Mouse (Mus musculus): ENCODE measurements around the gene Zfp512. TPM values are rescaled to one million over a fixed set of nuclear protein-coding genes. Genes with fewer than 3 reads are reported as not detected.
A peak's percentile ranks its signal among the peaks of the same experiment; 100 is the strongest.
"Not testable (repeated sequence)": the region's sequence is repeated elsewhere in the genome, so short reads cannot be mapped to it uniquely, and the experiment has no call there.

Gene Zfp512
- polyA plus RNA-seq, 1 experiment from 2014 or later, result 55.2 TPM

- not testable (repeated sequence) for ATAC-seq (ENCODE audit: low FRiP score, low TSS enrichment); H3K9me3 ChIP-seq (ENCODE audit: low read length); H3K27me3 ChIP-seq (ENCODE audit: insufficient read depth, low read length)
- H3K27ac ChIP-seq (ENCODE audit: low read length), result peak within 1 kb of the TSS; percentile 88
- peaks cover 29% of the 10 kb centered on the region for H3K4me1 ChIP-seq (ENCODE audit: insufficient read depth, low read length)
- 80% methylated on average over 11 of the region's 11 CpGs for WGBS
- H3K9ac ChIP-seq (replicated peaks; ENCODE audit: low read length), result peak within 1 kb of the TSS; percentile 83
- H3K4me3 ChIP-seq (ENCODE audit: low read length), result peak within 1 kb of the TSS; percentile 68
- peak within 1 kb of the TSS; percentile 94 for H3K4me2 ChIP-seq (replicated peaks; ENCODE audit: low read depth, low read length)
- H3K36me3 ChIP-seq (ENCODE audit: insufficient read depth, low read length), result peaks cover 34% of the 10 kb centered on the region
These were observed 75.5 kb downstream of the Zfp512 start, which contains the start of gene Supt7l for GRCm38 (mm10) chr5:31527707-31528106. Gene Supt7l (minus strand): TSS chr5:31527807.

- ATAC-seq (ENCODE audit: low FRiP score, low TSS enrichment), result no peak
- no peak overlapping the region for H3K27ac ChIP-seq (ENCODE audit: low read length)
- 52% methylated on average over 2 of the region's 2 CpGs for WGBS
- H3K36me3 ChIP-seq (ENCODE audit: insufficient read depth, low read length), result peaks cover 40% of the 10 kb centered on the region
- peaks cover 29% of the 10 kb centered on the region for H3K4me1 ChIP-seq (ENCODE audit: insufficient read depth, low read length)
- no peaks in the 10 kb centered on the region for H3K9me3 ChIP-seq (ENCODE audit: low read length)
- no peaks in the 10 kb centered on the region for H3K27me3 ChIP-seq (ENCODE audit: insufficient read depth, low read length)
- H3K9ac ChIP-seq (replicated peaks; ENCODE audit: low read length), result no peak overlapping the region
- no peak overlapping the region for H3K4me3 ChIP-seq (ENCODE audit: low read length)
- H3K4me2 ChIP-seq (replicated peaks; ENCODE audit: low read depth, low read length), result no peak overlapping the region
These were observed 76.3 kb downstream of the Zfp512 start for GRCm38 (mm10) chr5:31528560-31528959.

Other genes with a start within 250 kb of the Zfp512 start
- 138 and 139 TPM in 2 replicates for gene Ppm1g, start 231.7 kb upstream of the Zfp512 start, polyA plus RNA-seq (2015; fragmentation: Nextera tagmentation; extraction: Ambion mirVana)
- 179 and 182 TPM in 2 replicates for gene Nrbp1, start 211.6 kb upstream of the Zfp512 start, polyA plus RNA-seq (2015; fragmentation: Nextera tagmentation; extraction: Ambion mirVana)
- 0.52 TPM in 1 of 2 replicates, not detected in the other for gene Gm9970, start 211.2 kb upstream of the Zfp512 start, polyA plus RNA-seq (2015; fragmentation: Nextera tagmentation; extraction: Ambion mirVana)
- gene Krtcap3, start 200.7 kb upstream of the Zfp512 start, polyA plus RNA-seq (2015; fragmentation: Nextera tagmentation; extraction: Ambion mirVana), result 22.9 and 26.8 TPM in 2 replicates
- gene Ift172, start 161.3 kb upstream of the Zfp512 start, polyA plus RNA-seq (2015; fragmentation: Nextera tagmentation; extraction: Ambion mirVana), result 39.7 and 40.6 TPM in 2 replicates
- 42.5 and 46.1 TPM in 2 replicates for gene Fndc4, start 156.4 kb upstream of the Zfp512 start, polyA plus RNA-seq (2015; fragmentation: Nextera tagmentation; extraction: Ambion mirVana)
- 0.24 and 0.45 TPM in 2 replicates for gene Gckr, start 155.0 kb upstream of the Zfp512 start, polyA plus RNA-seq (2015; fragmentation: Nextera tagmentation; extraction: Ambion mirVana)
- gene 4930548H24Rik, start 33.3 kb downstream of the Zfp512 start, polyA plus RNA-seq (2015; fragmentation: Nextera tagmentation; extraction: Ambion mirVana), result 0.17 TPM in 1 of 2 replicates, not detected in the other
- 67.2 and 68.0 TPM in 2 replicates for gene Gpn1, start 42.3 kb downstream of the Zfp512 start, polyA plus RNA-seq (2015; fragmentation: Nextera tagmentation; extraction: Ambion mirVana)
- gene Slc4a1ap, start 74.6 kb downstream of the Zfp512 start, polyA plus RNA-seq (2015; fragmentation: Nextera tagmentation; extraction: Ambion mirVana), result 31.7 and 36.7 TPM in 2 replicates
- gene Supt7l, start 75.4 kb downstream of the Zfp512 start, polyA plus RNA-seq (2015; fragmentation: Nextera tagmentation; extraction: Ambion mirVana), result 26.1 and 32.7 TPM in 2 replicates
- 237 and 260 TPM in 2 replicates for gene Mrpl33, start 144.5 kb downstream of the Zfp512 start, polyA plus RNA-seq (2015; fragmentation: Nextera tagmentation; extraction: Ambion mirVana)
- 4.6 and 5.8 TPM in 2 replicates for gene Rbks, start 245.2 kb downstream of the Zfp512 start, polyA plus RNA-seq (2015; fragmentation: Nextera tagmentation; extraction: Ambion mirVana)
- gene Babam2, start 245.3 kb downstream of the Zfp512 start, polyA plus RNA-seq (2015; fragmentation: Nextera tagmentation; extraction: Ambion mirVana), result 69.4 and 77.3 TPM in 2 replicates